Mouse (Mus musculus) heart, embryonic 14.5 days (tissue): ENCODE data around the gene Htt. TPM values are rescaled to one million over a fixed set of nuclear protein-coding genes. Genes with fewer than 3 reads are reported as not detected.

Experiments
- microRNA counts: library from miRNA; unstranded; fragments of <30 nt; microRNA quantifications from one replicate; lab custom pipeline; 2016
- microRNA-seq: library from miRNA; unstranded; fragments of <30 nt; microRNA quantifications from one replicate; pipeline ENCODE4, GENCODE M21; 2016
- polyA plus RNA-seq: library from polyadenylated mRNA; unstranded; fragments of >200 nt; fragmentation: Nextera tagmentation; extraction: Ambion mirVana; gene quantifications from 2 replicates; pipeline ENCODE4 v1.2.1, GENCODE M21; 2014

Gene Htt
- polyA plus RNA-seq, 1 experiment from 2014 or later, result 11.9 TPM

MicroRNAs within 50 kb of the gene (microRNA counts, 519-probe panel; counts per million panel counts)
- 322 counts per million, percentile 70 among the panel's probes with 10 or more counts for microRNA mmu-miR-467g (lab: Ali Mortazavi, UCI)

Small RNA genes lying within 50 kb of the gene (microRNA-seq; reads per million reads assigned to microRNA genes)
- not detected for gene Mir467g

Other genes with a start within 250 kb of the Htt start
- 17.0 and 19.9 TPM in 2 replicates for gene Tnip2, start 247.7 kb upstream of the Htt start, polyA plus RNA-seq
- gene Sh3bp2, start 235.9 kb upstream of the Htt start, polyA plus RNA-seq, result 3.5 and 6.8 TPM in 2 replicates
- 151 and 164 TPM in 2 replicates for gene Add1, start 188.1 kb upstream of the Htt start, polyA plus RNA-seq
- 68.2 and 75.7 TPM in 2 replicates for gene Mfsd10, start 124.5 kb upstream of the Htt start, polyA plus RNA-seq
- gene Nop14, start 101.6 kb upstream of the Htt start, polyA plus RNA-seq, result 14.1 and 16.3 TPM in 2 replicates
- 2.0 and 2.1 TPM in 2 replicates for gene Grk4, start 101.4 kb upstream of the Htt start, polyA plus RNA-seq
- 0.42 and 0.73 TPM in 2 replicates for gene Msantd1, start 146.3 kb downstream of the Htt start, polyA plus RNA-seq
- gene Rgs12, start 187.7 kb downstream of the Htt start, polyA plus RNA-seq, result 23.3 and 30.6 TPM in 2 replicates